Mouse (Mus musculus) forebrain, embryonic 15.5 days (tissue): ENCODE results near the gene Leng9. TPM values are rescaled to one million over a fixed set of nuclear protein-coding genes. Genes with fewer than 3 reads are reported as not detected.

Source experiments
- ATAC-seq: fragments of 200-750 bp; cut with Nextera tagmentation; replicated peaks from 2 replicates; pipeline ENCODE4 v1.8.0; 2017; ENCODE audit warnings: mild to moderate bottlenecking, moderate TSS enrichment, moderate library complexity
- H3K27ac ChIP-seq: fragments of 300-500 bp; sonication (generic); replicated peaks from 2 replicates; pipeline ENCODE4 v1.5.1; 2015; ENCODE audit warnings: mild to moderate bottlenecking, inconsistent platforms
- H3K27me3 ChIP-seq: fragments of 300-500 bp; sonication (generic); 2 replicates; pipeline ENCODE4 v1.6.1; 2015; ENCODE audit warnings: inconsistent platforms
- H3K36me3 ChIP-seq: fragments of 300-500 bp; sonication (generic); 2 replicates; pipeline ENCODE4 v1.6.1; 2015; ENCODE audit warnings: mild to moderate bottlenecking, inconsistent platforms
- H3K4me1 ChIP-seq: fragments of 300-500 bp; sonication (generic); 2 replicates; pipeline ENCODE4 v1.6.1; 2015; ENCODE audit warnings: inconsistent platforms
- H3K4me2 ChIP-seq: fragments of 300-500 bp; sonication (generic); replicated peaks from 2 replicates; pipeline ENCODE4 v1.6.1; 2015; ENCODE audit warnings: mild to moderate bottlenecking, inconsistent platforms
- H3K4me3 ChIP-seq: fragments of 300-500 bp; sonication (generic); 2 replicates; pipeline ENCODE4 v1.5.1; 2015; ENCODE audit warnings: mild to moderate bottlenecking, inconsistent platforms
- H3K9ac ChIP-seq: fragments of 300-500 bp; sonication (generic); replicated peaks from 2 replicates; pipeline ENCODE4 v1.6.1; 2015; ENCODE audit warnings: mild to moderate bottlenecking, inconsistent platforms
- H3K9me3 ChIP-seq: fragments of 300-500 bp; sonication (generic); 2 replicates; pipeline ENCODE4 v1.6.1; 2016; ENCODE audit warnings: inconsistent platforms
- WGBS: fragments of 180-500 bp; shearing (Covaris S2); methylation state at CpG from one replicate; pipeline ENCODE4 v1.1.7; 2015; ENCODE audit warnings: mixed read lengths; 5-methylcytosine and 5-hydroxymethylcytosine counted together
- polyA plus RNA-seq: library from polyadenylated mRNA; unstranded; fragments of >200 nt; fragmentation: Nextera tagmentation; extraction: Ambion mirVana; gene quantifications from 2 replicates; pipeline ENCODE4 v1.2.1, GENCODE M21; 2015

Gene Leng9
- polyA plus RNA-seq, 1 experiment from 2014 or later: 4.8 TPM

- Histone ChIP-seq H3K36me3 (peaks cover 82% of the 10 kb centered on the region), H3K9ac (no peak overlapping the region), H3K4me1 (peaks cover 15% of the 10 kb centered on the region), H3K27me3 (no peaks in the 10 kb centered on the region), H3K9me3 (no peaks in the 10 kb centered on the region), H3K4me3 (no peak overlapping the region), H3K4me2 (no peak overlapping the region), H3K27ac (no peak overlapping the region)
- 93% methylated on average over 6 of the region's 6 CpGs for WGBS
- no peak for ATAC-seq
Observed at GRCm38 (mm10) chr7:4141648-4142325, 8.4 kb downstream of the Leng9 start.

DNA sequence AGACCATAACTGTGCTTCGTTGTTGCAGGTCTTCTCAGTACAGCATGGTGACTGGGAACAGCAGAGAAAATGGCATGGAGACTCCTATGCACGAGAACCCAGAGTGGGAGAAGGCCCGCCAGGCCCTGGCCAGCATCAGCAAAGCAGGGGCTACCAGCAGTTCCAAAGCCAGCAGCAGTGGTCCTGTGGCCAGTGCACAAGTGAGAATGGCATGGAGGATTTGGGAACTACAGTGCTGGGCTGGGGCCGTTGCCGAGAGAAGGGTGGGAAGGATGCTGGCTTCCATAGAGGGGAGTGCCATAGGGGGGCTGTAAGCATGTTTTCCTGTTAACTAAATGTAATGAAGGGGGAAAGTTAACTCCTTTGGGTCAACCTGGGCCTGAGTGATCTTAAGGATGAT, 10.8 kb downstream of the Leng9 start:
- no peak for ATAC-seq
- Histone ChIP-seq H3K4me1 (peaks cover 25% of the 10 kb centered on the region), H3K9ac (no peak overlapping the region), H3K9me3 (no peaks in the 10 kb centered on the region), H3K36me3 (peaks cover 59% of the 10 kb centered on the region), H3K4me2 (no peak overlapping the region), H3K27ac (no peak overlapping the region), H3K27me3 (no peaks in the 10 kb centered on the region), H3K4me3 (no peak overlapping the region)
- WGBS: 92% methylated on average over 5 of the region's 5 CpGs

GRCm38 (mm10) chr7:4138671-4139070, 11.5 kb downstream of the Leng9 start:
- H3K9me3 ChIP-seq: no peaks in the 10 kb centered on the region
- no peaks in the 10 kb centered on the region for H3K27me3 ChIP-seq
- peak overlapping the region; percentile 95; the same call in 1 of the 2 replicates for H3K4me3 ChIP-seq
- H3K4me2 ChIP-seq: no peak overlapping the region
- H3K4me1 ChIP-seq: peaks cover 25% of the 10 kb centered on the region
- 0 out of 2 replicates have a peak overlapping the region, but pooled peaks have one; percentile 91 for H3K9ac ChIP-seq
- 87% methylated on average over 7 of the region's 7 CpGs for WGBS
- no peak overlapping the region for H3K27ac ChIP-seq
- peaks cover 56% of the 10 kb centered on the region for H3K36me3 ChIP-seq
- no peak for ATAC-seq

DNA sequence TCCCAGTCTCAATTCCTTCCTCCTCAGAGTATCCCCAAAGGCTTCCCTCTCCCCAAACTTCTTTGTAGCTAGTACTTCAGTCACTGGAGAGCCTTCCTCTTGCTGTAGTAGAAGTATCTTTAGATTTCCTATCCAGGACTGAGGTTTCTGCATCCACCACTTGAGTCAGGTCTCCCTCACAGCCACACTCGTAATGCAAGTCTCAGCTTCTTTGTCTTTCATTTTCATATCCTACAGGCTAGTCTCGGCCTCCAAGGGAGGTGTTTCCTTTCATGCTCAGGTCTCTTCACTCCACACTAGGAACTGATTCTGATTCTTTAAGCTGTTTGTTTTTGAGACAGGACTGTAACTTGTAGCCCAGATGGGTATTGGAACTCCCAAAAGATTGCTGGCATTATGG, 12.0 kb downstream of the Leng9 start:
- Histone ChIP-seq H3K4me1 (peaks cover 25% of the 10 kb centered on the region), H3K27me3 (no peaks in the 10 kb centered on the region), H3K4me3 (peak overlapping the region; percentile 95), H3K27ac (no peak overlapping the region), H3K9ac (peak overlapping the region; percentile 91; the same call in 1 of the 2 replicates), H3K9me3 (no peaks in the 10 kb centered on the region), H3K4me2 (peak overlapping the region; percentile 82), H3K36me3 (peaks cover 51% of the 10 kb centered on the region)
- no peak for ATAC-seq
- 83% methylated on average over 2 of the region's 2 CpGs for WGBS

DNA sequence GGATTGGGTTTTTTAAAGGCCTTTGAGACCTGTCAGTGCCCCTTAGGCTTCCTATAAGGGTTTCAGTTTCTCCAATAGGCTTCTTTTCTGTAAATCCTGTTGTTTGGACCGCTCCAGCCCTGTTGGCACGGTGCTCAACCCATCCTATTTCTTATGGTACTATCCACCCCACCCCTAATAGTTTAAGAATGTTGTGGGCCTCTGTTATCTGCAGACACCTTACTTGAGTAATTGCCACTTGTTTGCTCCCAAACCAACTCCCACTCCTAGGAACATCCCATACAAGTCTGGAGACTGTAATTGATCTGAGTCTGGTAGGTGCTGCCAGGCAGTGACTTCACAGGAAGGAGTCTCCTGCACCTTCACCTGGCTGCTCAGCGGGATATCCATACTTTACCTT, 12.4 kb downstream of the Leng9 start:
- Histone ChIP-seq H3K9ac (peak overlapping the region; percentile 91), H3K27ac (peak overlapping the region; percentile 98), H3K4me2 (peak overlapping the region; percentile 82), H3K4me3 (peak overlapping the region; percentile 95), H3K4me1 (peaks cover 25% of the 10 kb centered on the region), H3K36me3 (peaks cover 46% of the 10 kb centered on the region), H3K27me3 (no peaks in the 10 kb centered on the region), H3K9me3 (no peaks in the 10 kb centered on the region)
- ATAC-seq: no peak
- 45% methylated on average over 3 of the region's 3 CpGs for WGBS

DNA sequence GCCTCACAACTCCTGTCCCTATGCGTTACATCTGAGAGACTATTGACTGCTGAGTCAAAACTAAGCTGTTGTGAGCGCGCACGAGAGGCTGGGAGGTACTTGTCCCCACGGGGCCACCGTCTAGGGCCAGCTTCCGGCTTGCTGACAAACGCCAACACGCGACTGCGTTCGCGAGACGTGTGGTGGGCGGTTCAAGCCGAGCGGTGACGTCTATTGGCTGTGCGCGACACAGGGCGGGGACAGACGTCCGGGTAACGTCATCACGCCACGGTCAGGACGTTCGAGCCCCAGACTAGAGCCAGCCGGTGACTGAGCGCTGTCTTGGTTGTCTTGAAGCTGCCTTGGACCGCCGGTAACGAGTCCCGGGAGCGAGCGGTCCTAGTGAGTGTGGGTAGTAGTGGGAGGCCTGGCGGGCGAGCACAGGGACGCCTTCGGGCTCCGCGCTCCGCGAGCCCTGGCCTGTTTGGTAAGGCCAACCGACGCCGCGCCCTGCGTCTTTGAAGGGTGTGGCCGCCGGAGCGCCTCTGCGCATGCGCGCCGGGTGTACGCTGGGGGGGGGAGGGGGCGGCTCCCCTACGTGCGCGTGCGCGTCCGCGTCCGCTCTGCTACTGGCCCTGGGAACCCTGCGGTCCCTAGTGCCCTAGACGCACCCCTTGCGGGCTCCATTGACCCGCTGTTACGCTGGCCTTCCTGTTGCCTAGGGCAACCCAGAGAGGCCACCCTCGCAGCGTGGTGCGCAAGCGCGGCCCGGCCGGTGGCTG, 13.2 kb downstream of the Leng9 start, which contains the start of gene Leng8:
Gene Leng8 (plus strand): TSS at position 269 of the 761 bp plus-strand sequence.
- peak within 1 kb of the TSS; percentile 82 for H3K4me2 ChIP-seq
- peaks cover 28% of the 10 kb centered on the region for H3K4me1 ChIP-seq
- peak within 1 kb of the TSS; percentile 91 for H3K9ac ChIP-seq
- ATAC-seq: peak; percentile 98
- no peaks in the 10 kb centered on the region for H3K27me3 ChIP-seq
- peak within 1 kb of the TSS; percentile 95 for H3K4me3 ChIP-seq
- H3K36me3 ChIP-seq: peaks cover 46% of the 10 kb centered on the region
- under 1% methylated on average over 77 of the region's 78 CpGs for WGBS
- peak within 1 kb of the TSS; percentile 98 for H3K27ac ChIP-seq
- no peaks in the 10 kb centered on the region for H3K9me3 ChIP-seq

DNA sequence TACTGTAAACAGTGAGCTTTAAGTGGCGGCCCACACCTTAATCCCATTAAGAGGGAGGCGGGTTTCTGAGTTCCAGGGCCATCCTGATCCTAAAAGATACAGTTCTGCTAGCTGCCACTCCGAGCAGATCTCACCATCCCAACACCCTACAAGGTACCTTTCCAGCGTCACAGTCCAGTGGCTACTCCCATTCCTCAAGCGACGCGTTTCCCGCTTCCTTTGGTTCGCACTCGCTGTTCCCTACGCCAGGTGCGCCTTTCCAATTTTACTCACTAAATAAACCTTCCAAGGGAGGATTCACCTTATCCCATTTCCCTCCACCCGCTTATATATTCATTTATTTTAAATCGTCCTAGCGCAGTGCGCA, 13.8 kb downstream of the Leng9 start:
- peak overlapping the region; percentile 95 for H3K4me3 ChIP-seq
- peaks cover 43% of the 10 kb centered on the region for H3K36me3 ChIP-seq
- peaks cover 33% of the 10 kb centered on the region for H3K4me1 ChIP-seq
- H3K9me3 ChIP-seq: no peaks in the 10 kb centered on the region
- H3K4me2 ChIP-seq: peak overlapping the region; percentile 81
- under 1% methylated on average over 16 of the region's 16 CpGs for WGBS
- ATAC-seq: peak; percentile 32
- H3K27ac ChIP-seq: peak overlapping the region; percentile 98
- no peaks in the 10 kb centered on the region for H3K27me3 ChIP-seq
- H3K9ac ChIP-seq: peak overlapping the region; percentile 57

- Histone ChIP-seq H3K9ac (no peak overlapping the region), H3K27ac (no peak overlapping the region), H3K9me3 (no peaks in the 10 kb centered on the region), H3K4me3 (no peak overlapping the region), H3K27me3 (no peaks in the 10 kb centered on the region), H3K36me3 (peaks cover 28% of the 10 kb centered on the region), H3K4me1 (peaks cover 43% of the 10 kb centered on the region), H3K4me2 (no peak overlapping the region)
- ATAC-seq: no peak
- WGBS: 68% methylated on average over 5 of the region's 5 CpGs
Observed at GRCm38 (mm10) chr7:4134911-4135310, 15.3 kb downstream of the Leng9 start.

GRCm38 (mm10) chr7:4132998-4133397, 17.2 kb downstream of the Leng9 start:
- no peak for ATAC-seq
- Histone ChIP-seq H3K27me3 (no peaks in the 10 kb centered on the region), H3K4me2 (no peak overlapping the region), H3K9ac (no peak overlapping the region), H3K27ac (no peak overlapping the region), H3K4me1 (peaks cover 33% of the 10 kb centered on the region), H3K9me3 (no peaks in the 10 kb centered on the region), H3K36me3 (peaks cover 14% of the 10 kb centered on the region), H3K4me3 (no peak overlapping the region)
- 89% methylated on average over 7 of the region's 7 CpGs for WGBS

- H3K9ac ChIP-seq: no peak overlapping the region
- no peaks in the 10 kb centered on the region for H3K9me3 ChIP-seq
- peaks cover 29% of the 10 kb centered on the region for H3K4me1 ChIP-seq
- H3K36me3 ChIP-seq: peaks cover 14% of the 10 kb centered on the region
- H3K27me3 ChIP-seq: no peaks in the 10 kb centered on the region
- no peak overlapping the region for H3K4me2 ChIP-seq
- WGBS: 74% methylated on average over 3 of the region's 3 CpGs
- H3K27ac ChIP-seq: no peak overlapping the region
- ATAC-seq: no peak
- no peak overlapping the region for H3K4me3 ChIP-seq
Observed at GRCm38 (mm10) chr7:4132581-4132980, 17.6 kb downstream of the Leng9 start.

DNA sequence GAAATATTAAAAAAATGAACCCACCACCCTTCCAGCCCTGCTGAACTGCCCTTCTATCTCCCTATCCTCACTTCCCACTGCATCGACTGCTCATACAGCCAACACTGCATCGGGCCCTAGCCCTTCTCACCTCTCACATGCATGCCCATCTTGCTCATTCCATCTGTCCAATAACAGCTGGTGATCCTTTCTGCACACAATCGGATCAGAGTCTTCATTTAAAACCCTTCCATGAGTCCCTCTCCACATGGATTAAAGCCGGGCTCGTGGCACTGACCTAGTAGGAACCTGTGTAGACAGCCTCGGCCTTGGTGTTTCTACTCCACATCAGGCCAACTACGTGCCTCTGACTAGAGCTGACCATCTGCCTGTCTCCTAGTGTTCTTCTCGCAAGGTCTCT, 18.2 kb downstream of the Leng9 start:
- Histone ChIP-seq H3K27me3 (no peaks in the 10 kb centered on the region), H3K27ac (0 out of 2 replicates have a peak overlapping the region, but pooled peaks have one; percentile 69), H3K4me1 (peaks cover 28% of the 10 kb centered on the region), H3K9ac (0 out of 2 replicates have a peak overlapping the region, but pooled peaks have one; percentile 17), H3K36me3 (peaks cover 14% of the 10 kb centered on the region), H3K4me3 (no peak overlapping the region), H3K9me3 (no peaks in the 10 kb centered on the region), H3K4me2 (no peak overlapping the region)
- ATAC-seq: no peak
- 86% methylated on average over 8 of the region's 8 CpGs for WGBS
